Mouse (Mus musculus): ENCODE results near the gene Srr. TPM values are rescaled to one million over a fixed set of nuclear protein-coding genes. Genes with fewer than 3 reads are reported as not detected.

Srr gene
- total RNA-seq (2014; rRNA removed), result 40.5 and 43.1 TPM in 2 replicates
- polyA plus RNA-seq (2015; fragmentation: Nextera tagmentation; extraction: Ambion mirVana), result 35.6 and 37.6 TPM in 2 replicates

- no peaks in the 10 kb centered on the region for H3K27me3 ChIP-seq (ENCODE audit: insufficient read depth, low read length)
- peak within 1 kb of the TSS; percentile 68 for H3K4me2 ChIP-seq (ENCODE audit: low read depth, low read length, poor library complexity, severe bottlenecking)
- peak within 1 kb of the TSS; percentile 94 for H3K4me3 ChIP-seq (ENCODE audit: low read depth, low read length)
- DNase-seq (ENCODE audit: low spot score), result peak; percentile 97
- under 1% methylated on average over 70 of the region's 88 CpGs for WGBS
- H3K27ac ChIP-seq (ENCODE audit: low read depth, low read length), result peak within 1 kb of the TSS; percentile 94
- TF ChIP-seq CTCF (IDR thresholded peaks at IDR 0.05), result peak; percentile 13; the same call in 1 of the 2 replicates
- ATAC-seq (ENCODE audit: low FRiP score), result peak; percentile 95
- H3K9me3 ChIP-seq (ENCODE audit: low read length), result no peaks in the 10 kb centered on the region
- peak within 1 kb of the TSS; percentile 96 for H3K9ac ChIP-seq (replicated peaks; ENCODE audit: low read length, poor library complexity, severe bottlenecking)
- H3K36me3 ChIP-seq (ENCODE audit: insufficient read depth, low read length), result no peaks in the 10 kb centered on the region
- H3K4me1 ChIP-seq (ENCODE audit: insufficient read depth, low read length), result peaks cover 7% of the 10 kb centered on the region; the same call in 1 of the 2 replicates
Observed at GRCm38 (mm10) chr11:74925577-74926387, at the start of gene Srr, which contains the start of gene Smg6. Gene Srr, minus strand, starts transcription at chr11:74925948. Gene Smg6, plus strand, starts transcription at chr11:74925823.

DNA sequence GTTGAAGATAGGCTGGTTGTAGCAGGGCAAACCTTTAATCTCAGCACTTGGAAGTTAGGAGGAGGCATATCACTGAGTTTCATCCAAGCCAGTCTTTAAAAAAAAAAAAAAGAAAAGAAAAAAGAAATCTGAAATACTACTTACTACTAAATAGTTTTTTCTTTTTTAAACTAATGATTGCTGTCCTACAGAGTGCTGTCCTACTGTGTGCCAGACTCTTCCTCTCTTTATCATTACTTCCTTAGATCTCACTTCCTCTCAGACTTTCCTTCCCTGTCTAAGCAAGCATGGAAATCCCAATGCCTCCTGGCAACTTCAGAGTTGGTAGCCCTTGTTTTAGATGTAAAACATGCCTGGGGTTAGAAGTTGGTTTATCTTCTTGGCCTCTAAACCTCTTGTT is 48.9 kb upstream of the Srr start:
- no peak overlapping the region for H3K4me3 ChIP-seq (ENCODE audit: low read depth, low read length)
- no peak for TF ChIP-seq CTCF (IDR thresholded peaks at IDR 0.05)
- no peaks in the 10 kb centered on the region for H3K4me1 ChIP-seq (ENCODE audit: insufficient read depth, low read length)
- ATAC-seq (ENCODE audit: low FRiP score), result no peak
- no peak overlapping the region for H3K27ac ChIP-seq (ENCODE audit: low read depth, low read length)
- H3K9ac ChIP-seq (replicated peaks; ENCODE audit: low read length, poor library complexity, severe bottlenecking), result no peak overlapping the region
- H3K27me3 ChIP-seq (ENCODE audit: insufficient read depth, low read length), result no peaks in the 10 kb centered on the region
- no peaks in the 10 kb centered on the region for H3K36me3 ChIP-seq (ENCODE audit: insufficient read depth, low read length)
- no peak overlapping the region for H3K4me2 ChIP-seq (ENCODE audit: low read depth, low read length, poor library complexity, severe bottlenecking)
- H3K9me3 ChIP-seq (ENCODE audit: low read length), result no peaks in the 10 kb centered on the region
- no peak for DNase-seq (ENCODE audit: low spot score)

DNA sequence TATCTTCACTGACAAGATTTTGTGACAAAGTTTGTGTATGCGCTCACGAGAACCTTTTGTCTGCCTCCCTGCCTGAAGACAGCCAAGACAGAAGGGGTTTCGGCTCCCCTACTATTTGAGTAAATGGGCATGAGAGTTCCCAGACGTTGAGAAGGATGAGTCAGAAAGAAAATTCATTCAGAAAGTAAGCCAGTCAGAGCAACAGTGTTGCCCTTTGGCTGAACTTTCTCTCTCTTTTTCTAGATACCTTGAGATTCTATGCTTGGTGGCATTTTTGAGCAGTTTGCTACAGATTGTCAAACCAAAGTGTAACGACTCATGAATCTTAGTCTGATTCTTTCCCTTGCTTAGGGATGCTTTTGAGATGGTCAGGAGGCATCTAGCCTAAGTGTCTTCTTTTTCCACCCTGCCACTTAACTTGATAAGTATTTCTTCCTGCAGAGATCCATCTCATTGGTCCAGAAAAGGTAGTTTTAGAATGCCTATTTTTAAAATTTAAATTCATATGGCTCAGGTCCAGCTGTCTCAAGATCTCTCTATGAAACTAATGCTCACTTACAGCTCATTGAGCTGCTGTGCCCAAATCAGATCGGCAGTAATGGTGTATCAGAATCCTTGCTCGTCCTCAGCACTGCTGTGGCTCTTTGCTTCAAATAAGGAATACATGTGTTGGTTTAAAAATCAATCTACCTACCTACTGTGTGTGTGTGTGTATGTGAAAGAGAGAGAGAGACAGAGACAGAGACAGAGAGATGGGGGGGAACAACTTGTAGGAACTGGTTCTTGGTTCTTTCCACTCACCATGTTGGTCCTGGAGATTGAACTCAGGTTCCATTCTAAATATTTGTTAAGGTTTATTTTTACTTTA is 47.8 kb upstream of the Srr start:
- 82% methylated on average over 7 of the region's 7 CpGs for WGBS
- H3K27me3 ChIP-seq (ENCODE audit: insufficient read depth, low read length), result no peaks in the 10 kb centered on the region
- no peaks in the 10 kb centered on the region for H3K36me3 ChIP-seq (ENCODE audit: insufficient read depth, low read length)
- H3K4me1 ChIP-seq (ENCODE audit: insufficient read depth, low read length), result no peaks in the 10 kb centered on the region
- no peak overlapping the region for H3K9ac ChIP-seq (replicated peaks; ENCODE audit: low read length, poor library complexity, severe bottlenecking)
- no peaks in the 10 kb centered on the region for H3K9me3 ChIP-seq (ENCODE audit: low read length)
- no peak overlapping the region for H3K4me3 ChIP-seq (ENCODE audit: low read depth, low read length)
- ATAC-seq (ENCODE audit: low FRiP score), result no peak
- no peak for TF ChIP-seq CTCF (IDR thresholded peaks at IDR 0.05)
- H3K27ac ChIP-seq (ENCODE audit: low read depth, low read length), result no peak overlapping the region
- no peak for DNase-seq (ENCODE audit: low spot score)
- H3K4me2 ChIP-seq (ENCODE audit: low read depth, low read length, poor library complexity, severe bottlenecking), result no peak overlapping the region

DNA sequence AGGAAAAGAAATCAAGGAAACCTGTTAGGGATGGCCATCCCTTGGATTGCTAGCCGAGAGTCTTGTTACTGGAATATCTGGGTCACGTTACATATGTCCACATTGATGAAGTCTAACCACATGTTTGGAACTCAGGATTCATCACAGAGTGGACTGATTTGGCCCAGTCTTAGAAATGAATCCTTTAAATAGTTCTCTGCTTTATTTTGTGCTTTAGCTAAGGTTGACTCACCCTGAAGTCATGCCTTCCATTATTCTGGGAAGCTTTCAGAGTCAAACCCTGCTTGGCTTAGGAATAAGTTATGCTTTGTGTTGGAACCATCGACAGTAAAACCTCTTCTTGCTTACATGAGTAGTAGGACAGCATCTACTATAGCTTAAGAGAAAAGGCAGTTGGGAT is 39.8 kb upstream of the Srr start:
- 96% methylated on average over 3 of the region's 3 CpGs for WGBS
- H3K9me3 ChIP-seq (ENCODE audit: low read length), result no peaks in the 10 kb centered on the region
- H3K27ac ChIP-seq (ENCODE audit: low read depth, low read length), result no peak overlapping the region
- TF ChIP-seq CTCF (IDR thresholded peaks at IDR 0.05), result no peak
- DNase-seq (ENCODE audit: low spot score), result no peak
- H3K36me3 ChIP-seq (ENCODE audit: insufficient read depth, low read length), result no peaks in the 10 kb centered on the region
- no peak overlapping the region for H3K4me2 ChIP-seq (ENCODE audit: low read depth, low read length, poor library complexity, severe bottlenecking)
- no peaks in the 10 kb centered on the region for H3K4me1 ChIP-seq (ENCODE audit: insufficient read depth, low read length)
- no peak for ATAC-seq (ENCODE audit: low FRiP score)
- no peaks in the 10 kb centered on the region for H3K27me3 ChIP-seq (ENCODE audit: insufficient read depth, low read length)
- no peak overlapping the region for H3K9ac ChIP-seq (replicated peaks; ENCODE audit: low read length, poor library complexity, severe bottlenecking)
- no peak overlapping the region for H3K4me3 ChIP-seq (ENCODE audit: low read depth, low read length)

- no peak overlapping the region for H3K27ac ChIP-seq (ENCODE audit: low read depth, low read length)
- no peak overlapping the region for H3K4me2 ChIP-seq (ENCODE audit: low read depth, low read length, poor library complexity, severe bottlenecking)
- DNase-seq (ENCODE audit: low spot score) (no peak), ATAC-seq (ENCODE audit: low FRiP score) (no peak)
- whole genome bisulfite sequencing, result 67% methylated on average over 2 of the region's 2 CpGs
- H3K9ac ChIP-seq (replicated peaks; ENCODE audit: low read length, poor library complexity, severe bottlenecking), result no peak overlapping the region
- H3K4me1 ChIP-seq (ENCODE audit: insufficient read depth, low read length), result no peaks in the 10 kb centered on the region
- H3K4me3 ChIP-seq (ENCODE audit: low read depth, low read length), result no peak overlapping the region
- TF ChIP-seq CTCF (IDR thresholded peaks at IDR 0.05), result no peak
- H3K27me3 ChIP-seq (ENCODE audit: insufficient read depth, low read length), result no peaks in the 10 kb centered on the region
- no peaks in the 10 kb centered on the region for H3K36me3 ChIP-seq (ENCODE audit: insufficient read depth, low read length)
- no peaks in the 10 kb centered on the region for H3K9me3 ChIP-seq (ENCODE audit: low read length)
Observed at GRCm38 (mm10) chr11:74962846-74963407, 37.2 kb upstream of the Srr start.
